Mouse (Mus musculus) frontal cortex, adult (tissue): ENCODE measurements around the gene Gm19935.

Source experiments
- ATAC-seq: cut with Nextera tagmentation; 2 replicates; pipeline ENCODE4 v1.9.2; 2017; ENCODE audit warnings: mild to moderate bottlenecking, moderate library complexity, mixed read lengths; ENCODE audit not compliant: low TSS enrichment

Gm19935 gene

DNA sequence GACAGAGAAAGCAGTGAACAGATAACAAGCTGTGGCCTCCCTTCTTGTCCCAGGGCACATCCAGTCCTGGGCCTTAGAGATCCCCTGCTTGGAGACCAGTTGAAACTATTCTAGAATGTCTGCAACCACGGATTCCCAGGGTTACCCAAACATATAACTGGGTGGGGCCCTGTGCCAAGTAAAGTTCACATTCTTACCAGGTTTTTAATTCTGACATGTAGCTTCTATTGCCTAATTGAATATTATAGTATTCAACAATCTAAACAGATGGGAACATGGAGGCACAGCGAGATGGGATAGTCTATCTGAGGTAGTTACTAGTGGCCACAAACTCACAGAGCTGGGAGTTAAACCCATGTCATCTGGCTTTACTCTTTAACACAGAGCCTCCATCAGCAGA, at the start of gene Gm19935:
Gene Gm19935, minus strand, starts transcription at position 101 of the 400 bp plus-strand sequence.
- ATAC-seq = no peak

DNA sequence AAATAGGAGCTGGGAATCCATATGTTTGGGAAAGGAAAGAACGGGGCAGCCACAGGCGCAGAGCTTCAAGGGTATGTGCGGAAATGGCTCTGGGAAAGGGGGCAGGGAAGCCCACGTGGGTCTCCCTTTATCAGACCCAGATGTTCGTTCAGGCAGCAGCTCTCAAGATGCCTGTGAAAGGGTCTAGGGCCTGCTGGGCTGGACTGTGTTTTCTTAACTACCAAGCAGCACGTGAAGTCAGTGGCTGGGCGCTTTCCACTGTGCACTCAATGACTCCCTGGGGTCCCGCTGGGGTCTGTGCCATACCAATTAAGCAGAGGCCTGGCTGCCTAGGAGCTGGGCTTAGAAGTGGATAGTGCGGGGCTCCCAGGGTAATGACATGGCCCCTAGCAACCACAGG, 44.8 kb upstream of the Gm19935 start:
- peak; percentile 26; the same call in 1 of the 2 replicates for ATAC-seq

DNA sequence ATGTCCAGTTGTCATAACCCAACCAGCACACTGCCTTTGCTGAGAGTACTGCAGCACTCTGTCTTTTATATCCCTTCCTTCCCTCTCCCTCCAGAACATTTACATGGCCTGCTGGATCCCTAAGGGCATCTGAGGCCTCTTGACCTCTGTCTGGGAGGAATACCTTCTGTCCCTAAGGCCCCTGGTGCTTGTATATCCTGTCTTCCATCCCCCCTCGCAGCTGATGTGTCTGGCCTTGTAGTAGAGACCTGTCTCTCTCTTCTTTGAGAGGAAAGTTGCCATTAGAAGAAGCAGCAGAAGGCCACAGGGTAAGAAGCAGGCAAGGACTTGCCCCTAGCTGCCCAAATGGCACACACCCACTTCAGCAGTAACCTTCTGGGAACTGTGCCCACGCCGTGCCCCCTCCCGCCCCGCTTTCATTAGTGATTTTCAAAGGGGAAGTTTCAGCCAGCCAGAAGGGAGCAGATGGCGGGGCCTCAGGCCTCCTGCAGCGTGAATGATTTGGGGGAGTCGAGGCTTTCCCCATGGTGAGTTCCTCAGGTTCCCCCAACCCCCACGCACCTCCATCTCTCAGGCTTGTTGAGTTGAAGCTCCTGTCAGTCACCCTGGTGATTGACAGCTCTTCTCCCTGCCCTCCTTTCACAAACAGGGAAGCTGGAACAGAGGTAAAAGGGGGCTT, 44.2 kb upstream of the Gm19935 start:
- 0 out of 2 replicates have a peak, but pooled peaks have one; percentile 47 for ATAC-seq

DNA sequence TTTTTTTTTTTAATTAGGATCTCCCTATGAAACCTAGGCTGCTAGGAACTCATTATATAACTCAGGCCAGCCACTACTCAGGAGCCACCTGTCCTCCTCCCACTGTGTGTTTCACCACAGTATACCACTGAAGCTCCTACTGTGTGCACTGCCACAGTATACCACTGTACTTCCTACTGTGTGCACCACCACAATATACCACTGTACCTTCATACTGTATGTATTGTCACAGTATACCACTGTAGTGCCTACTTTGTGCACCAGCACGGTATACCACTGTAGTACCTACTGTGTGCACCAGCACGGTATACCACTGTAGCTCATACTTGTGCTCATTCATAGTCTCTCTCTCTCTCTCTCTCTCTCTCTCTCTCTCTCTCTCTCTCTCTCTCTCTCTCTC, 40.9 kb upstream of the Gm19935 start:
- ATAC-seq = no peak

GRCm38 (mm10) chr8:90856952-90857351, 39.8 kb upstream of the Gm19935 start:
- no peak for ATAC-seq

- no peak for ATAC-seq
These were observed 39.0 kb upstream of the Gm19935 start for GRCm38 (mm10) chr8:90856171-90856570.

GRCm38 (mm10) chr8:90854671-90855161, 37.5 kb upstream of the Gm19935 start:
- ATAC-seq = peak; percentile 31; the same call in 1 of the 2 replicates

DNA sequence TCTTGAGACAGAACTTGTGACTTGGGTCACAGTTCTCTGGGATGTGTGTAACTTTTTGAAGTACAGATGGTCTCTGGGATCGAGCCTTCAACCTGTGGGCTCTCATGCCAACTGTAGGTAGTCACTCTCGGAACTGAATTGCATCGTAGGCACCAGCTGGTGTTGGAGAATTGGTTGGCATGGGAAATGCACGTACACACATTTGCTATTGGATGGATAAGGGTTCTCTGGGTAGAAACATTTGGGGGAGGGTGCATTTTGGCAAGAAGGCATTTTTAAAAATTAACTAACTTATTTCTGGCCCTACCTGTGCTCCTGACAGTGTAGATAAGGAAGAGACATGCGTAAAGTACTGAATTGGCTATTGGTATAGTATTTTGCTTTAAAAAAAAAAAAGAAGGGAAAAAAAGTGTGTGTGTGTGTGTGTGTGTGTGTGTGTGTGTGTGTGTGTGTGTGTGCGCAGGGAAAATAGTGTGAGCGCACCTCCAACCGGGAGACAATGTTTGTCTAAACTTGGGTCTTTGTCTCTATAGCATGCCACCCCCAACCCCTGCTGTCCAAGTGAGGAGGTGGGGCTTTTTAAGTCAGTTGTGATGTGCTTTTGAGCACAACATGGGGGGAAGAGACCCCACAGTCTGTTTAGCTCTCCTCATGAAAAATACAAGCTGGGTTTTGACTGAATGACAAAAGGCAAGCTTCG, 36.9 kb upstream of the Gm19935 start:
- ATAC-seq = no peak

GRCm38 (mm10) chr8:90851544-90851943, 34.4 kb upstream of the Gm19935 start:
- ATAC-seq = no peak

DNA sequence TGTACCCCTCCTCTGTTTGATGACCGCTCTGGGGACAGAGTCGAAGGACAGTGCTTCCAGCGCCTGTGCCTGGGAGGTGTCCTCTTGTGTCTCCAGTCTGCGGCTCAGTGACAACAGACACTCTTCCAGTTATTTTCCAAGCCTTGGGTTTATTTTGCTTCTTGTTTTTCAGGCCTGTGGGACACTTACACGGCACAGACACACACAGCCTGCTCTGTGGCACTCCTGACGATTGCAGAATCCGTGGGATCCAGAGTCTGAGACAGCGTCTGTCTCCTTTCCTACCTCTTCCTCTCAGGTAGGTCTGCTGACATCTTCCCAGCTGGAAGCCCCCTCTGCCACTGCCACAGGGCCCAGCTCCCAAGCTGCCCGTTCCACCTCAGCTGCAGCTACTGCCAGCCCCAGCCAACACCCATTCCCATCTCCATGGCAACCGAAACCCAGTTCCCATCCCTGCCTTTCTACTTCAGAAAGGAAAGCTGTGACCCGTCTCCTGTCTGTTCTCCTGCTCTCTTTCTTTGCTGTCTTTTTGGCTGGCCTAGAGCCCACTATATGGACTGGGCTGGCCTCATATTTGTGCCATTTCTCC, 32.4 kb upstream of the Gm19935 start:
- ATAC-seq = peak; percentile 96

GRCm38 (mm10) chr8:90847980-90848379, 30.8 kb upstream of the Gm19935 start:
- ATAC-seq = no peak

GRCm38 (mm10) chr8:90844179-90844967, 27.2 kb upstream of the Gm19935 start:
- ATAC-seq = peak; percentile 22; the same call in 1 of the 2 replicates

GRCm38 (mm10) chr8:90843127-90843526, 25.9 kb upstream of the Gm19935 start:
- no peak for ATAC-seq

DNA sequence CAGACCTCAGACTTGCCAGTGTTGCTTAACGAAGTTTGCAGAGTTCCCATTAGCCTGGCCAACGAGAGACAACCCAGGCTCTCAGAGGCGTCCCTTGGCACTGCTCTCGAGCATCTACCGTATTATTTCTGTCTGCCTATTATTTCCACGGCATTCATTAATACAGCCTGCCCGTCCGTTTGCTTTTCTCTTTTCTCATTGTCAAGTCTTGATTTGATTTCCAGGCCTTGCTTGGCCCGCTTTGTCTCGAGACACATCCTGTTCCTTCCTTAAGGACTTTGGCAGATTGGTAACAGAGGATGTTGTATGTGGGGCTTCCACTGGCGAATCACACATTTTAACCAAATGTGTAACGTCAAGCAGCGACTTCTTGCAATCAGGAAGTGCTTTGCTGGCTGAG, 24.1 kb upstream of the Gm19935 start:
- ATAC-seq = no peak

DNA sequence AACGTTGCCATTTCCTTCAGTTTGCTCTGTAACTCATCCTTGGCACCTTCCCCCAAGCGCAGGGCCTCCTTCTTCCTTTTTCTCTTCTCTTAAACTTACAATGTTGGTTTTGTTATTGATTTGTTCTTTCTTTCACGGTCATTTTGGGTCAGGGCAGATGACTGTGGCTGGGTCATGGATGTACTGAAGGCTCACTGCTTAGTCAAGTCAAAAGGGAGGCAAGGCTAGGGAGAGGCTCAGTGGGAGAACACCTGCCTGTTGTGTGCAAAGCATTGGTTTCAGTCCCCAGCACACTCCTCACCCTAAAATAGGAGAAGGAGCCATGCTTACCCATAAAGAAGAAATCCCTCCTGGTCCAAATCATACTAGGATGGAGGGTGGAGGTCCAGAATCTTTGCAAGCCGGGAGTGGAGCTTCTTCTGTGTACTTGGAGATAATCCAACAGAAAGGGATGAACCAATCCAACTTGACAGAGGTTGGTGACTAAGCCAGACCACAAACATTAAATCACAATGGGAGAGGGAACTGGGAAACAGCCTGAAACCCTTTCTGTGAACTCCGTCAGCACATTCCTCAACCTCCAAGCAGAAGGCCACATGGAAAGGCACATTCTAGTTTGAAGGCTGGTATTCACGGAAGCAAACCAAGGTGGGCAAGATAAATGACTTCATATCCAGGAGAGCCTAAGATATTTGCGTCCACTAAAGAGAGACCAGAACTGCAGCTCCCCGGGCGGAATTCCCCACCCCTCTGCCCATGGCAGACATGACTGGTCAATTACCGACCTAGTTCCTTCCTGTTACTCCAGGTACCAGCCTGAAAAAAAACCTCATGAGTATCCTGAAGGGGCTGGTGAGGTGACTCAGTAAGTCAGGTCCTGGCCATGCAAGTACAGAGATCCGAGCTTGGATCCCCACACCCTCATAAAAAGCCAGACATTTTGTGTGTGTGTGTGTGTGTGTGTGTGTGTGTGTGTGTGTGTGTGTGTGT, 22.8 kb upstream of the Gm19935 start:
- ATAC-seq = no peak

DNA sequence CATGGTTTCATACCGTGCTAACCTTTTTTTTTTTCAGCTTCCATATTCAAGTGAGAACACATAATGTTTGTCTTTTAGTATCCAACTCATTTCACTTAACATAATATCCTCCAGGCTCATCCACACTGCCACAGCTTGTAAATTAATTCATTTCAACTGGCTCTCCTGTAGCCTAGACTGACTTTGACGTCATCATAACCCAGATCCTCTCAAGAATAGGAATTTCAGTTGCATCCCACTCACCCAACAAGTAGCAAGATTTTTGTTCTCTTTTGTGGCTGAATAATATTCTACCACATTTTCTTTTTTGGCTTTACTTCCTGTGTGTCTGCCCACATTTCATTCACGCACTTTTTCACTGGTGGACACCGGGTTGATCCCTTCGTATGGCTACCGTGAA, 20.2 kb upstream of the Gm19935 start:
- peak; percentile 94 for ATAC-seq

DNA sequence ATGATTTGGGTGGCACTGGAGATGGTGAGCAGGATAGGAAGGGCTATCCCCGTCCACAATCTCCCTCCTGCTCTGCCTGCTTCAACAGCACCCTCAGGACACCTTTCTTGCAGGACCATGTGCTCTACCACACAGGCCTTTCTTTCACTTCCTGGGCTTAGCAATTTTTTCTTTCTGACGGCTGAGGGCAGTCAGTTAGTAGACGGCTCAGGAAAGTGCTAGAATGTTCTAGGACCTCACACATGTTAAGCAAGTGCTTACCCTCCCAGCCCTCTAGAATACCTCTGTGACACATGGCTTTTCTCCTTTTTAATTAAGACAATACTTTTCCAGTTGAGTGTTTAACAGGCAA, 17.1 kb upstream of the Gm19935 start:
- no peak for ATAC-seq

GRCm38 (mm10) chr8:90833628-90834320, 16.6 kb upstream of the Gm19935 start:
- ATAC-seq = no peak

- no peak for ATAC-seq
These were observed 15.5 kb upstream of the Gm19935 start for GRCm38 (mm10) chr8:90832576-90833289.

- ATAC-seq = no peak
These were observed 13.8 kb upstream of the Gm19935 start for GRCm38 (mm10) chr8:90830980-90831379.
